Mouse (Mus musculus) CH12.LX (cell line): Measurements from ENCODE around the gene Mrgprh. TPM values are rescaled to one million over a fixed set of nuclear protein-coding genes. Genes with fewer than 3 reads are reported as not detected.
"Not testable (repeated sequence)": the region's sequence is repeated elsewhere in the genome, so short reads cannot be mapped to it uniquely, and the experiment has no call there.

Experiments
- DNase-seq: peaks from one replicate; pipeline ENCODE4 v3.0.0-alpha.2; 2013; ENCODE audit errors: extremely low read depth
- H3K27ac ChIP-seq: 2 replicates; pipeline ENCODE4 v1.5.1; 2012; ENCODE audit warnings: low read depth, mild to moderate bottlenecking, control low read depth, moderate library complexity; ENCODE audit not compliant: insufficient read depth
- H3K27me3 ChIP-seq: replicated peaks from 2 replicates; pipeline ENCODE3; 2012; ENCODE audit warnings: inconsistent platforms
- H3K36me3 ChIP-seq, 2 experiments: replicated peaks in 1 of 2; 2 replicates each; pipeline versions ENCODE3 to v1.6.1; 2012; ENCODE audit warnings: inconsistent platforms in 1 of 2, low read length in 1 of 2, mild to moderate bottlenecking in 1 of 2, mixed read lengths in 1 of 2, moderate library complexity in 1 of 2; ENCODE audit not compliant: control insufficient read depth in 1 of 2, insufficient read depth in 1 of 2
- H3K4me1 ChIP-seq, 2 experiments: 2 replicates each; pipeline ENCODE4 v1.6.1; 2012; ENCODE audit warnings: inconsistent platforms in 1 of 2, moderate library complexity in 1 of 2; ENCODE audit not compliant: insufficient read depth in 2 of 2, control insufficient read depth in 1 of 2
- H3K4me2 ChIP-seq: 2 replicates; pipeline ENCODE4 v1.6.1; 2012; ENCODE audit warnings: low read depth, mild to moderate bottlenecking, control low read depth; ENCODE audit not compliant: poor library complexity, insufficient read depth, severe bottlenecking
- H3K4me3 ChIP-seq, 3 experiments: fragments of 150-350 bp in 1 of 3; sonication (generic) in 1 of 3; replicated peaks in 1 of 3; 2 replicates each; pipeline versions ENCODE3 to v1.5.1; 2011 to 2012; ENCODE audit warnings: low read depth in 2 of 3, low read length in 2 of 3, mild to moderate bottlenecking in 2 of 3, moderate library complexity in 2 of 3, control low read depth in 1 of 3, improper control_type of control experiment in 1 of 3, inconsistent platforms in 1 of 3, mixed read lengths in 1 of 3; ENCODE audit not compliant: poor library complexity in 1 of 3
- H3K79me2 ChIP-seq: replicated peaks from 2 replicates; pipeline ENCODE4 v1.6.1; 2012; ENCODE audit warnings: mild to moderate bottlenecking, moderate library complexity; ENCODE audit not compliant: control insufficient read depth, poor library complexity, insufficient read depth, severe bottlenecking; ENCODE audit errors: extremely low read depth
- H3K9ac ChIP-seq: 2 replicates; pipeline ENCODE4 v1.6.1; 2012; ENCODE audit warnings: low read depth, mild to moderate bottlenecking, control low read depth, moderate library complexity; ENCODE audit not compliant: insufficient read depth
- H3K9me3 ChIP-seq: replicated peaks from 2 replicates; pipeline ENCODE3; 2012; ENCODE audit warnings: low read length, inconsistent platforms, mixed read lengths
- CHD1 ChIP-seq: IDR thresholded peaks from 2 replicates; pipeline ENCODE4 v1.6.1; 2012; ENCODE audit warnings: low read depth, low read length, improper control_type of control experiment, inconsistent platforms
- MAFK ChIP-seq: IDR thresholded peaks from 2 replicates; pipeline ENCODE4 v1.6.1; 2011; ENCODE audit warnings: low read length, improper control_type of control experiment; ENCODE audit not compliant: insufficient replicate concordance
- MXI1 ChIP-seq: IDR thresholded peaks from 2 replicates; pipeline ENCODE4 v1.6.1; 2011; ENCODE audit warnings: mild to moderate bottlenecking, low read depth, low read length, improper control_type of control experiment
- PAX5 ChIP-seq: IDR thresholded peaks from 2 replicates; pipeline ENCODE4 v1.6.1; 2012; ENCODE audit warnings: low read length, inconsistent platforms, mixed read lengths
- POLR2A ChIP-seq: IDR thresholded peaks from 2 replicates; pipeline ENCODE4 v1.6.1; 2011; ENCODE audit warnings: low read depth, mild to moderate bottlenecking, improper control_type of control experiment, low read length
- SIN3A ChIP-seq: IDR thresholded peaks from 2 replicates; pipeline ENCODE4 v1.6.1; 2012; ENCODE audit warnings: low read length, improper control_type of control experiment, inconsistent platforms
- TCF12 ChIP-seq: IDR thresholded peaks from 2 replicates; pipeline ENCODE4 v1.6.1; 2014; ENCODE audit warnings: low read depth, mild to moderate bottlenecking, inconsistent platforms, low read length, improper control_type of control experiment
- USF1 ChIP-seq: IDR thresholded peaks from 2 replicates; pipeline ENCODE4 v1.6.1; 2014; ENCODE audit warnings: low read depth, mild to moderate bottlenecking, inconsistent platforms, low read length, improper control_type of control experiment
- ZC3H11A ChIP-seq: IDR thresholded peaks from 2 replicates; pipeline ENCODE4 v1.6.1; 2012; ENCODE audit warnings: low read depth, mild to moderate bottlenecking, inconsistent platforms, low read length, improper control_type of control experiment
- dilution Hi-C: fragments of 300-500 bp; cut with MboI; formaldehyde crosslinking; loops from 2 replicates; pipeline ENCODE4 v1.14.3; 2020; ENCODE audit warnings: low sequenced_read_pairs; ENCODE audit not compliant: extremely low pct_unique_long_range_greater_than_20kb, extremely low pct_ligation_motif_present
- in situ Hi-C: fragments of 300-500 bp; cut with MboI; formaldehyde crosslinking; loops from 3 replicates; pipeline ENCODE4 v1.14.3; 2019; ENCODE audit warnings: low sequenced_read_pairs, low pct_ligation_motif_present, low pct_unique_long_range_greater_than_20kb, mixed read lengths
- polyA plus RNA-seq: library from polyadenylated mRNA; unstranded; fragments of >175 nt; gene quantifications from 2 replicates; pipeline ENCODE4 v1.2.1, GENCODE M21; 2012; ENCODE audit warnings: low read depth; ENCODE audit not compliant: insufficient read length
- total RNA-seq, 2 experiments: library from RNA; depleted of rRNA; stranded (reverse); fragments of 300-350 nt in 1 of 2; fragments of >200 nt in 1 of 2; gene quantifications; 2 replicates each; pipeline ENCODE4 v1.2.3; 2012 to 2014

Mrgprh gene
- total and polyA plus RNA-seq, 3 experiments = not detected

DNA sequence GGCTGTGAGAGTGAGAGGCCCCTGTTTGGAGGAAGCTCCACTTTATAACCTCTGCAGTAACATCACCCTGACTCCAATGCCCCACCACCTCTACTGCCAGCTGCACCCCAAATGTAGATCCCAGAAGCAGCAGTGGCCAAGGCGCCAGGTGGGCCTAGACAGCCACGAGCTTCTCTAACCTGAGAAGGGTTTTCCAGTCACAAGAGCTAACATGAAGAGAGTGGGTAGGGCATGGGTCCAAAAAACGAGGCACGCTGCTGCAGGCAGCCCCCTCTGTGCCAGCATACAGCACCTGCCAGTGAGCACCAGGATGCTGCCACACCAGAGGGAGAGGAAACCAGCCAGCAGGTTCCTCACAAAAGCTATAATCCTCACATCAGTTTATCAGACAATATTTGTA, 15.2 kb downstream of the Mrgprh start:
- dilution Hi-C loops (no loop called here), in situ Hi-C loops (no loop called here)
- H3K4me2 ChIP-seq = no peak overlapping the region
- no peaks in the 10 kb centered on the region for H3K27me3 ChIP-seq
- H3K9ac ChIP-seq = no peak overlapping the region
- H3K79me2 ChIP-seq = no peaks in the 10 kb centered on the region
- H3K36me3 ChIP-seq = peaks cover 20 to 77% of the 10 kb centered on the region in 2 experiments
- no peak for TF ChIP-seq TCF12
- no peak for TF ChIP-seq USF1
- TF ChIP-seq MXI1 = no peak
- no peak for TF ChIP-seq ZC3H11A
- TF ChIP-seq, all 38 proteins: peak for 0
- no peak overlapping the region for H3K27ac ChIP-seq
- H3K4me3 ChIP-seq = no peak overlapping the region
- H3K4me1 ChIP-seq = peaks cover 0 to 15% of the 10 kb centered on the region in 2 experiments; a peak in 2 of 4 replicates
- DNase-seq = no peak
- no peaks in the 10 kb centered on the region for H3K9me3 ChIP-seq

DNA sequence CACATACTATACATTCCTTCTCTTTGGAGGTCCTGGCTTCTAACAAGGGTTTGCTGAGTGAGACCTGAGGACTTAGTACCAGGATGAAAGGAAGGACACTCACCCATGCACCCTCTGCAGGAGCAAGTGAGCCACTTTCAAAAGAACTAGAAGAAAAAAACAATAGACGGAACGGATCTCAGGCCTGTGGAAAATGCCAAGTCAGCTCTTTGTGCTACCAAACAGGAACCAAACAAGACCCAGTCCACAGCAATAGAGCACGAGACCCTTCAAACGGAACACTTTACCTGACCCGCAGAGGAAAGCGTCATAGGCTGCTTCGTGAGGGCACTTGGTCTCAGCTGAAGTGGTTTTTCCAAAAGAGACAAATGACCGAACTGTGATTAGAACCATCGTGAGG, 16.2 kb downstream of the Mrgprh start:
- Histone ChIP-seq H3K79me2 (no peaks in the 10 kb centered on the region), H3K36me3 (peaks cover 26 to 85% of the 10 kb centered on the region in 2 experiments), H3K4me2 (no peak overlapping the region), H3K4me3 (no peak overlapping the region), H3K9ac (no peak overlapping the region), H3K27ac (no peak overlapping the region), H3K4me1 (peaks cover 0 to 5% of the 10 kb centered on the region in 2 experiments; a peak in 1 of 4 replicates), H3K9me3 (no peaks in the 10 kb centered on the region), H3K27me3 (no peaks in the 10 kb centered on the region)
- no peak for DNase-seq
- TF ChIP-seq MAFK (peak; percentile 70), TCF12 (no peak)
- in situ Hi-C loops (no loop called here), dilution Hi-C loops (no loop called here)

DNA sequence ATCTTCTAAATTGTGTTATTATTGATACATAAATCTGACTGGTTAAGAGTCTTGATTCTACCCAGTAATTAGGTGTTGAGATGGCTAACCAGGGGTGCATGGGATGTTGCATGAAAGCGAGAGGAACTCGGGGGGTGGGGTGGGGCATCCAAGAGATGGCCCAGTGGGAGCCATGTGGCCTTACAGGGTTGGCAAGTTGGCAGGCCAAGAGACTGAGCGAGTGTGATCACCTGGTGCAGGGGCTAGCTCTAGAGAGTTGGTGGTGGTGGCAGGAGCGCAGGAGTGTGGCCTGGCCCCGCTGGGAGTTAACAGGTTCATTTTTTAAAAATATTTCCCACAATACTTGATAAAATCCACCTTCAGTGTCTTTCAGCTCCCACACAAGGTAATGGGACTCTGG, 21.8 kb downstream of the Mrgprh start:
- H3K9me3 ChIP-seq = no peaks in the 10 kb centered on the region
- no peaks in the 10 kb centered on the region for H3K4me1 ChIP-seq
- H3K4me2 ChIP-seq = no peak overlapping the region
- H3K79me2 ChIP-seq = no peaks in the 10 kb centered on the region
- no peak for DNase-seq
- H3K36me3 ChIP-seq = peaks cover 24 to 73% of the 10 kb centered on the region in 2 experiments
- H3K27ac ChIP-seq = no peak overlapping the region
- TF ChIP-seq TCF12 (no peak), CHD1 (no peak), POLR2A (no peak), SIN3A (no peak), PAX5 (no peak)
- H3K9ac ChIP-seq = no peak overlapping the region
- no peaks in the 10 kb centered on the region for H3K27me3 ChIP-seq
- no peak overlapping the region for H3K4me3 ChIP-seq
- in situ Hi-C loops = no loop called here
- dilution Hi-C loops = no loop called here

DNA sequence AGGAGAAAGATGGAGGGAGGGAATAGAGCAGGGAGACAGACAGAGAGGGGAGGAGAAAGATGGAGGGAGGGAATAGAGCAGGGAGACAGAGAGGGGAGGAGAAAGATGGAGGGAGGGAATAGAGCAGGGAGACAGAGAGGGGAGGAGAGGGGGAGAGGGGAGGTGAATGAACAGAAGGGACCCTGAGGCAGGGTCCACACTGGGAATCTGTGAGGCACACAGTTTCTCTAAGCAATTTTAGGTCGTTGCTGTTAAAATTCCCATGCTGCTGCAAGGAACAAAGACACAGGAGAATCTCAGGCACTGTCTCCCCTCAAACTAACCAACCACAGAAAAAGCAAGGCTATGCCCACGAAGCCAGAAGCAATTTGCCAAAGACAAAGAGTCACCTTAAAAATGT, 22.8 kb downstream of the Mrgprh start:
- in situ Hi-C loops, H3K27ac ChIP-seq, H3K4me1 ChIP-seq, H3K79me2 ChIP-seq, H3K9me3 ChIP-seq, H3K4me3 ChIP-seq, H3K9ac ChIP-seq, H3K27me3 ChIP-seq, DNase-seq, H3K4me2 ChIP-seq, dilution Hi-C loops: not testable (repeated sequence)
- H3K36me3 ChIP-seq = peaks cover 30 to 75% of the 10 kb centered on the region in 2 experiments
